Mouse (Mus musculus) neural tube, embryonic 15.5 days (tissue): Measurements from ENCODE around the gene Inafm2. TPM values are rescaled to one million over a fixed set of nuclear protein-coding genes. Genes with fewer than 3 reads are reported as not detected.

Experiments used
- ATAC-seq: fragments of 200-750 bp; cut with Nextera tagmentation; 2 replicates; pipeline ENCODE4 v1.8.0; 2017; ENCODE audit warnings: mild to moderate bottlenecking, moderate TSS enrichment, moderate library complexity; ENCODE audit not compliant: low FRiP score
- H3K27ac ChIP-seq: fragments of 300-500 bp; sonication (generic); replicated peaks from 2 replicates; pipeline ENCODE4 v1.5.1; 2015; ENCODE audit warnings: mild to moderate bottlenecking, inconsistent platforms
- H3K27me3 ChIP-seq: fragments of 300-500 bp; sonication (generic); replicated peaks from 2 replicates; pipeline ENCODE4 v1.6.1; 2015; ENCODE audit warnings: inconsistent platforms
- H3K36me3 ChIP-seq: fragments of 300-500 bp; sonication (generic); 2 replicates; pipeline ENCODE4 v1.6.1; 2015; ENCODE audit warnings: inconsistent platforms
- H3K4me1 ChIP-seq: fragments of 300-500 bp; sonication (generic); 2 replicates; pipeline ENCODE4 v1.6.1; 2015; ENCODE audit warnings: inconsistent platforms
- H3K4me2 ChIP-seq: fragments of 300-500 bp; sonication (generic); 2 replicates; pipeline ENCODE4 v1.6.1; 2015; ENCODE audit warnings: inconsistent platforms, mild to moderate bottlenecking, moderate library complexity
- H3K4me3 ChIP-seq: fragments of 300-500 bp; sonication (generic); replicated peaks from 2 replicates; pipeline ENCODE4 v1.5.1; 2015; ENCODE audit warnings: mild to moderate bottlenecking, inconsistent platforms
- H3K9ac ChIP-seq: fragments of 300-500 bp; sonication (generic); replicated peaks from 2 replicates; pipeline ENCODE4 v1.6.1; 2015; ENCODE audit warnings: mild to moderate bottlenecking, inconsistent platforms
- H3K9me3 ChIP-seq: fragments of 300-500 bp; sonication (generic); replicated peaks from 2 replicates; pipeline ENCODE4 v1.6.1; 2016; ENCODE audit warnings: inconsistent platforms
- WGBS: fragments of 180-500 bp; shearing (Covaris S2); methylation state at CpG from one replicate; pipeline ENCODE4 v1.1.7; 2015; ENCODE audit warnings: mixed read lengths; 5-methylcytosine and 5-hydroxymethylcytosine counted together
- polyA plus RNA-seq: library from polyadenylated mRNA; unstranded; fragments of >200 nt; fragmentation: Nextera tagmentation; extraction: Ambion mirVana; gene quantifications from 2 replicates; pipeline ENCODE4 v1.2.1, GENCODE M21; 2015

Inafm2 gene
- 22.0 and 23.5 TPM in 2 replicates for polyA plus RNA-seq

GRCm38 (mm10) chr2:118745232-118745884 lies at the start of gene Inafm2:
TSS of gene Inafm2 (plus strand) at chr2:118745758.
- H3K27ac ChIP-seq = peak within 1 kb of the TSS; percentile 64
- H3K9me3 ChIP-seq = no peaks in the 10 kb centered on the region
- ATAC-seq = peak; percentile 91
- H3K27me3 ChIP-seq = peaks cover 14% of the 10 kb centered on the region; the same call in 1 of the 2 replicates
- peak within 1 kb of the TSS; percentile 89 for H3K4me2 ChIP-seq
- H3K36me3 ChIP-seq = no peaks in the 10 kb centered on the region; the same call in 1 of the 2 replicates
- peak within 1 kb of the TSS; percentile 62 for H3K4me3 ChIP-seq
- peak within 1 kb of the TSS; percentile 71 for H3K9ac ChIP-seq
- under 1% methylated on average over 40 of the region's 57 CpGs for WGBS
- H3K4me1 ChIP-seq = peaks cover 60% of the 10 kb centered on the region

- no peak for ATAC-seq
- Histone ChIP-seq H3K27me3 (peaks cover 74% of the 10 kb centered on the region), H3K4me2 (no peak overlapping the region), H3K9me3 (no peaks in the 10 kb centered on the region), H3K27ac (no peak overlapping the region), H3K4me3 (no peak overlapping the region), H3K4me1 (peaks cover 34% of the 10 kb centered on the region), H3K36me3 (peaks cover 21% of the 10 kb centered on the region), H3K9ac (no peak overlapping the region)
- WGBS = 52% methylated on average over 21 of the region's 21 CpGs
These were observed 48.9 kb upstream of the Inafm2 start for GRCm38 (mm10) chr2:118696451-118697308.

- Histone ChIP-seq H3K4me1 (peaks cover 34% of the 10 kb centered on the region), H3K27me3 (peaks cover 79% of the 10 kb centered on the region)
- WGBS = 34% methylated on average over 5 of the region's 5 CpGs
These were observed 48.2 kb upstream of the Inafm2 start for GRCm38 (mm10) chr2:118697311-118697877.

GRCm38 (mm10) chr2:118697955-118698354 lies 47.6 kb upstream of the Inafm2 start:
- H3K4me3 ChIP-seq = no peak overlapping the region
- ATAC-seq = no peak
- H3K9me3 ChIP-seq = no peaks in the 10 kb centered on the region
- H3K4me2 ChIP-seq = no peak overlapping the region
- no peak overlapping the region for H3K27ac ChIP-seq
- H3K36me3 ChIP-seq = peaks cover 21% of the 10 kb centered on the region
- H3K27me3 ChIP-seq = peaks cover 80% of the 10 kb centered on the region
- peaks cover 40% of the 10 kb centered on the region for H3K4me1 ChIP-seq
- 32% methylated on average over 7 of the region's 7 CpGs for WGBS
- H3K9ac ChIP-seq = no peak overlapping the region

More at GRCm38 (mm10) chr2:118697311-118697877, 48.2 kb upstream of the Inafm2 start:
- H3K36me3 ChIP-seq = peaks cover 21% of the 10 kb centered on the region
- ATAC-seq = no peak
- no peak overlapping the region for H3K4me3 ChIP-seq
- no peak overlapping the region for H3K4me2 ChIP-seq
- no peak overlapping the region for H3K9ac ChIP-seq
- H3K9me3 ChIP-seq = no peaks in the 10 kb centered on the region
- H3K27ac ChIP-seq = no peak overlapping the region

- Histone ChIP-seq H3K4me1 (peaks cover 57% of the 10 kb centered on the region), H3K4me3 (0 out of 2 replicates have a peak overlapping the region, but pooled peaks have one; percentile 15), H3K9ac (no peak overlapping the region), H3K36me3 (peaks cover 8% of the 10 kb centered on the region), H3K4me2 (peak overlapping the region; percentile 51), H3K9me3 (no peaks in the 10 kb centered on the region), H3K27me3 (peaks cover 90% of the 10 kb centered on the region), H3K27ac (no peak overlapping the region)
- WGBS = 2% methylated on average over 32 of the region's 32 CpGs
- ATAC-seq = no peak
These were observed 45.1 kb upstream of the Inafm2 start for GRCm38 (mm10) chr2:118700179-118701062.

- WGBS = 9% methylated on average over 5 of the region's 5 CpGs
- Histone ChIP-seq H3K36me3 (peaks cover 7% of the 10 kb centered on the region; the same call in 1 of the 2 replicates), H3K4me2 (peak overlapping the region; percentile 51), H3K27me3 (peaks cover 91% of the 10 kb centered on the region), H3K27ac (no peak overlapping the region), H3K9ac (no peak overlapping the region), H3K9me3 (no peaks in the 10 kb centered on the region), H3K4me3 (0 out of 2 replicates have a peak overlapping the region, but pooled peaks have one; percentile 2), H3K4me1 (peaks cover 53% of the 10 kb centered on the region)
- no peak for ATAC-seq
These were observed 44.4 kb upstream of the Inafm2 start for GRCm38 (mm10) chr2:118701161-118701560.

GRCm38 (mm10) chr2:118701971-118702882 lies 43.3 kb upstream of the Inafm2 start:
- 0 out of 2 replicates have a peak, but pooled peaks have one; percentile 15 for ATAC-seq
- 5% methylated on average over 51 of the region's 51 CpGs for WGBS

GRCm38 (mm10) chr2:118702883-118703761 lies 42.4 kb upstream of the Inafm2 start:
- peak; percentile 9; the same call in 1 of the 2 replicates for ATAC-seq
- H3K9me3 ChIP-seq = no peaks in the 10 kb centered on the region
- H3K36me3 ChIP-seq = no peaks in the 10 kb centered on the region
- WGBS = under 1% methylated on average over 92 of the region's 93 CpGs
- H3K27ac ChIP-seq = no peak overlapping the region
- H3K4me2 ChIP-seq = peak overlapping the region; percentile 70
- peaks cover 94% of the 10 kb centered on the region for H3K27me3 ChIP-seq
- peaks cover 37% of the 10 kb centered on the region for H3K4me1 ChIP-seq
- peak overlapping the region; percentile 31 for H3K9ac ChIP-seq
- peak overlapping the region; percentile 39 for H3K4me3 ChIP-seq

More at GRCm38 (mm10) chr2:118701971-118702882, 43.3 kb upstream of the Inafm2 start:
- Histone ChIP-seq H3K36me3 (no peaks in the 10 kb centered on the region), H3K9me3 (no peaks in the 10 kb centered on the region), H3K4me3 (peak overlapping the region; percentile 39), H3K4me1 (peaks cover 44% of the 10 kb centered on the region), H3K27me3 (peaks cover 91% of the 10 kb centered on the region), H3K27ac (no peak overlapping the region), H3K4me2 (peak overlapping the region; percentile 70), H3K9ac (peak overlapping the region; percentile 31; the same call in 1 of the 2 replicates)

- WGBS = under 1% methylated on average over 49 of the region's 50 CpGs
- peaks cover 100% of the 10 kb centered on the region for H3K27me3 ChIP-seq
- no peak for ATAC-seq
- no peaks in the 10 kb centered on the region for H3K36me3 ChIP-seq
- peaks cover 35% of the 10 kb centered on the region for H3K4me1 ChIP-seq
- peak within 1 kb of the TSS; percentile 31 for H3K9ac ChIP-seq
- no peak within 1 kb of the TSS for H3K27ac ChIP-seq
- peak within 1 kb of the TSS; percentile 39 for H3K4me3 ChIP-seq
- no peaks in the 10 kb centered on the region for H3K9me3 ChIP-seq
- peak within 1 kb of the TSS; percentile 70 for H3K4me2 ChIP-seq
These were observed 41.4 kb upstream of the Inafm2 start, which contains the start of gene Ankrd63 for GRCm38 (mm10) chr2:118703913-118704730. TSS of gene Ankrd63 (minus strand) at chr2:118703963.
